Mouse (Mus musculus): ENCODE measurements around the gene Trip4. TPM values are rescaled to one million over a fixed set of nuclear protein-coding genes. Genes with fewer than 3 reads are reported as not detected.

Gene Trip4
- total RNA-seq, 2 experiments from 2014 or later: 13.4 to 13.8 TPM

DNA sequence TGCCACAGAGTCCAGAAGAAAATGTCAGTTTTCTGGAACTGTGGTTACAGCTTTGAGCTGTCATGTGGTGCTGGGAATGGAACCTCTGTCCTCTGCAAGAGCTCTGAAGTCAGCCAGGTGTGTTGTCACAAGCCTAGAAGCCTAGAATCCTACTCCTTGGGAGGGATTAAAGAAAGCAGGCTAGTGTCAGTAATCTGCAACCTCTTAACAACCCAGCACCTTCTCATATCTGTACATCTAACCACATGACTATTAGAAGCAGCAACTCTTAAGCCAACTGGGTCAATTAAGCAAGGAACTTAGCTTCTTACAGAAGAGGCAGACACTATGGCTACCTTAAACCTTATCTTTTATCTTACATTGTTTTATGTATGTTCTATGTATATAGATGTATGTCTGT, 71.7 kb downstream of the Trip4 start:
- no peak for DNase-seq (ENCODE audit: low spot score)

DNA sequence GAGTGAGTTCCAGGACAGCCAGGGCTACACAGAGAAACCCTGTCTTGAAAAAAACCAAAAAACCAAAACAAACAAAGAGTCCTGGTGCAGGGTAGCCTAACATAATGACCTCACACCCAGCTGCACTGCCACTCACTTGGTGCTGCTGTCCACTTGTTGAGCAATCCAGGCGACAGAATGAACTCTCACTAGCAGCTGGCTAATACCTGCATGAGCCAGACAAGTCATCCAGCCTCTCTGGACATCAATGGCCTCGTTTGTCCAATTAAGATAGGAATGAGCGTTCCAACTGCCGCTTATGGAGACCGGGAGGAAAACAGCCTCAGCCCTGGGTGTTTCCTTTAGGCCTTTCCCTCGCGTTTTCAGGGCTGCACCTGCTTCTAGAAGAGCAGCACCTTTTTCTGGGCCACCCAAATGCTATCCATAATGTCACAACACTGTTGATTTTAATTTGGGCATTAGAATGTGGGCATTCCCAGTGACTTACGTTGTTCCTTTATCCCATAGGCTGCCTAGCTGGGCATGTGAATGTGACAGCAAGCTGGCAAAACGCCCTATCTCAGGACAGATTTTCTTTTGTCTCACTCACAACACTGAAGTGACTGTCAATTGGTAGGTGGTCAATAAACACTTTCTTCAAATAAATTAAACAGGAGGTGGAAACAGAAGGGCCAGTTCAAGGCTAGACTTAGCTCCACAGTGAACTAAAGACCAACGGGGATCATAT, 73.8 kb downstream of the Trip4 start:
- DNase-seq (ENCODE audit: low spot score): no peak

DNA sequence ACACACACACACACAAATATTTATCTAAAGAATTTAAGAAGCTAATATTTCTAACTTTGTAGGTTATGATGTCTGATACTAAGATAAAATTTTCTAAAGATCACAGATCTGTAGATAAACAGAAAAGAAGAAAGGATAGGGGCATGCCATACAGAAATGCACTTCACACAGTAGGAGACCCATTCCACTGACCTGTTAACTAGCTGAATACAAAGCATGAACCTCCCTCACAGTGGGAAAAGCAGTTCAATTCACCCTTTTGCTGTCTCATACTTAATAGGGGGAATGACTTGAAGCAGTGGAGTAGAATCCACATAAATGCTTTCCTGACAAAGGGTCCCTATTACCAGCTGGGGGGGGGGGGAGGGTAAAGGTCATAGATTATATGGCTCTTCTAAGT, 75.0 kb downstream of the Trip4 start:
- DNase-seq (ENCODE audit: low spot score): no peak

DNA sequence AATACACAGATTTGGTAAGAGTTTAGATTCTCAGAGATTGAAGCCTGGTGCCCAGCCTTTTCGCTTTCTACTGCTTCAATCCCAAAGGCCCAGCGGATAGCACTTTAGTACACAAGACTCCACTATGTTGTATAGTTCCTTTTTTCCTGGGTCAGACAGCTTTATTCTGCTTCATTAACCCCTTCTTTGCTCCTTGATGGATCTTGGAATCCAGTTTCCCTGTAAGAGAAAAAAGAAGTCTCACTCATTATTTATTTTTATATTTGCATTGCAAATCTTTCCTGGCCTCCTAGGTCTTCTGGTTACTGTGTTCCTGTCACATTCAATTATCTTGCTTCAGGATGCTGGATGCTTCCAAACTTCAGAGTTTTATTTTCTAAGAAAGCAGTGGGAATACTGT, 75.4 kb downstream of the Trip4 start:
- DNase-seq (ENCODE audit: low spot score): no peak

DNA sequence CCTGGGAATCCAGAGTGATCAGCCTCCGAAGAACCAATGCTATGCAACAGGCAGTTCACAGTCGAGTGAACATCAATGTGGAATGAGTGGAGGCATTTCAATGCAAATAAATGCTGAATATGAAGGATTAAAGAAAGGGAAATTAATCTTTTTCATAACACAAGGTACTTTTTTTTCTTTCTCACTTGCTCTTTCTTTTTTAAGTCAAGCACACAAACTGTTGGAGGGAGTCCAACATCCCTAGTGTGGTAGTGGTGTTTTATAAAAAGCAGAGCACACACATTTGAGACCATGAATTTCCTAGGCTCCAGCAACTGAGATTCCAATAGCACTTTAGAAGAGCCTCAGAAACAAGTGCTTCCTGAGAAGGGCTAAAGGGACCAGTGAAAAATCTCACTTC, 76.6 kb downstream of the Trip4 start:
- DNase-seq (ENCODE audit: low spot score): no peak

DNA sequence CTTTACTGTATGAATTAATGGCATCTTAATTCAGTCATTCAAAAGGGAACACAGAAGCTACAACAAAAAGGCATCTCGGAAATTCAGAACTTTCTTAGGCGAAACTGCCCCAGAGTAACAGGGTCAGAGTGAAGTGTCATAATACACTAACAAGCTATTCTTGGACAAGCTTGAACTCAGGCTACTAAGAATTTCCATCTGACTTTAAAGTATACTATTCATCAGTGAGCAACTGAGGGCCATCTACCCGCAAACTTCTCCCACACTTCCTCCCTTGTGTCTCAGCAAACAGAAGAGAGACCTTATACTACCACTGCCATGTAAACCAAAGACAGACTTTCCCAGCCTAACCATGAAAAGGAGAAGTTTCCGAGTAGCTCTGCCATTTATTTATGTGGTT, 77.4 kb downstream of the Trip4 start:
- DNase-seq (ENCODE audit: low spot score): no peak

DNA sequence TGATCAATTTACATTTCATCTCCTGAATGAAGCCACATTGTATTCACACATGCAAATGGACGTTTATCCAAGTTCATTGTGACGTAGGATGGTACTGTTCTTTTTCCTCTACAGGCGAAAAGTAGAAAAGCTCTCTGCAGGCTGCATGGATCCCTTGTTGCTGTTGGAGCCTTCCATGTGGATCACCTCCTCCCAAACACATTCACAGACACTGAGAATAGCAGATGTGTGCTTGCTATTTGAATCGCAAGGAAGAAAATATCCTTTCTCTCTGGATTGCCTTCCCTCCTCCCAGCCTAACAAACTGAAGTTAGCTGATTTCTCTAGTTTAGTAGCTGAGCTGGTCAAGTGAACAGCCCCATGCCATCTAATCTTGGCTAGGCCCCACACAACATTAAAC, 78.3 kb downstream of the Trip4 start:
- DNase-seq (ENCODE audit: low spot score): no peak

DNA sequence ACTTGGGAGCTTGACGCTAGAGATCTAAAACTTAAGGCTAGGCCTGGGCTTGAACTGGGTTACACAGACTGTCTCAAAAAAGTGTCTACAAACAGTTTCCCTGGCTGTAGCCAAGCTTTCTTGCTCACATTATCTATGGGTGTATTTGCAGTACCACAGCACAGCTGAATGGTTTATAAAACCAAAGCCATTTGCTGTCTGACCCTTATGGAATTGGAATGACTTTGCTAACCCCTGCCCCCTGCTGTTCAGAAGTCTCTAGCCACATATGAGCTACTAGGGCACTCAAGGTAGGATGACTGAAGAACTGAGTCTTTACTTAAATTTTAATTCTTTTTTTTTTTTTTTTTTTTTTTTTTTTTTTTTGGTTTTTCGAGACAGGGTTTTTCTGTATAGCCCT, 79.2 kb downstream of the Trip4 start:
- peak; percentile 64 for DNase-seq (ENCODE audit: low spot score)

DNA sequence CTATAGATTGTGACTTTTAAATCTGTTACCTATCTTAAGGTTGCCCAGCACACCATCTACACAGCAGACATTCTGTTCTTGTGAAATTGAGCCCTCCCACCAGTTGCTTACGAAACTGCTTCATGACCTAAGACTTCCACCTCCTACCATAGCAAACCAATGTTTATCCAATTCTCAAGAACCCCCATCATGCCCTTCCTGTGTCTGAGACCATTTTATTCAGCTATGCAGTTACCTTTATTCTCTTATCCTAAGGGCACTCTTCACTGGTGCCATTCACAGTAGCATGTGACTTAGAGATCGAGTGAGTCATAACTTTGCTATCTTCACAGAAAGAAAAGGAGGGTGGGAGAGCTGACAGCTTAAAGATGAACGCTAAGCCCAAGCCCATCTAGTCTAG, 80.1 kb downstream of the Trip4 start:
- DNase-seq (ENCODE audit: low spot score): no peak

DNA sequence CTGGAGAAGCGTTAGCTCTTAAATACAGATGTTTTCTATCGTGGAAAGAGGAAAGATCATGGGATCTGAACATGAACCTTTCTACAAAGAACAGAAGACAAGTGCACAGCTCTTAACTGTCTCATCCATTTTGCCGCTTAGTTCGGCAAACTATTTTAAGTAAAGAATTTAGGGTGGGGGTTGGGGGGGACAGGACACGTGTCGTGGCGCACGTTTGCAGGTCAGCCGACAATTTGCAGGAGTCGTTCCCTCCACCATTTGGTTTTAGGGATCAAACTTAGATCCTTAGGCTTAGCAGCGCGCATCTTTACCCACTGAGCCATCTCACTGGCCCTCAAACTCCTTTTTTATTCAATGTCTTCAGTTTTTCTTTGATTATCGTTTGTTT, 80.6 kb downstream of the Trip4 start:
- DNase-seq (ENCODE audit: low spot score): no peak

DNA sequence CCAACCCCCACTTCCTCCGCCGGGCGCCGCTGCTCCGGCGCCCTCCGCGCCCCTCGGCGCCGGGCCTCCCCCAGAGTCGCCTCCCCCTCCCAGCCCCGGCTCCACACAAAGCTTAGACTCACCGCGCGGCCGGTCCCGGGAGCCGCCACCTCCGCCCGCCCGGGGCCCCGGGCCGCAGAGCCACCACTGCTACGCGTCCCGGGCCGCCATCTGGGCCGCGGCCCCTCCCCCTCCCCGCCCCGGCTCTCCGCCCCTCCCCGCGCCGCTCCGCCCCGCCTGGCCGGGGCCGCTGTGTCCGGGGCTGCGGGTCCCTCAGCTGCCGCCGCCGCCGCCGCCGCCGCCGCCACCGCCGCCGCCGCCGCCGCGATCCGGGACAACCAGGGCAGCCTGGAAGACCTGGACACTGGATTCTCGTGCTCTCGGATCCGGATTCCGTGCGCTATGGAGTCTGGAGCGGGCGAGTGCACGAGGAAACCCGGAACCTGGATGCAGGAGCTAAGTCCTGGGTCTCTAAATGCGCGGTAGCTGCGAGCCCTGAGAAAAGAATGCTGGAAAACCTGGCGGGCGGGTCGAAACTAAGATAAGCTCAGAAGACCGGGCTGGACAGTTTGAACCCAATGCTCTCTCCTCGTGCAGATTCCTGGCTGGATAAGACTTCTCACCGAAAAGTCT, 81.1 kb downstream of the Trip4 start, which contains the start of gene Zfp609:
Gene Zfp609 (minus strand): TSS at position 221 of the 672 bp plus-strand sequence.
- DNase-seq (ENCODE audit: low spot score): peak; percentile 96

DNA sequence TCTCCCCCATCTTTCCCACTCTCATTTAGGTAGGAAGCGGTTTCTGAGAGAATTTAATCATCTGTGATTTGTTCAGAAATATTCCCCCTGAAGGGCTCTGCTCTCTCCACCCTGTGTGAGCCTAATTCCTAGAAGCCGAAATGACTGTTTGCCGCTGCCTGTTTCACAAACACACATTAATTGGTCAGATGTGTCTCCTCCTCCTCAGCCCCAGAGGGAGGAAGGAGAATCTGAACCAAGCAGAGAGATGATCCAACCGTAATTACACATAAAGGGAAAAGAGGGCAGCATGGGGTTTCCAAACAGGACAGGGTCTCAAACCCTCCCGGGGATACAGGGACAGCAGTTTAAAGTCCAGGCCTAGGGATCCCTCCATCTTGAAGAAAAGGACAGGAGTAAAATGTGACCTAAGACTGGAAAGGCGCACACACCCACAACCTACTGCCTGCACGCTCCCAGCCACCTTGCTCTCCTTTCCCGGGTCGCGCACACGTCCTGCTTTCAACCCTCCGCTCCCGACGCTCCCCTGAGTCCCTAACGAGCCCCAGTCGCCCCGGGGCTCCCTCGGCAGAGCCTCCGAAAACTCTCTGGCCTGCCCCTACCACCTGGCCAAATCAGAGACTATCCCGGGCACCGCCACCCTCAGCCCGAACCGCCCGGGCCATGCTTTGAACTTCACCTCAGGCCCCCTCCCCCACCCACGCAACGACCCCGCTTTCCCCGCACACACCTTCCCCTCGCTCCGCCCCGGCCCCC, 81.8 kb downstream of the Trip4 start:
- peak; percentile 25 for DNase-seq (ENCODE audit: low spot score)

DNA sequence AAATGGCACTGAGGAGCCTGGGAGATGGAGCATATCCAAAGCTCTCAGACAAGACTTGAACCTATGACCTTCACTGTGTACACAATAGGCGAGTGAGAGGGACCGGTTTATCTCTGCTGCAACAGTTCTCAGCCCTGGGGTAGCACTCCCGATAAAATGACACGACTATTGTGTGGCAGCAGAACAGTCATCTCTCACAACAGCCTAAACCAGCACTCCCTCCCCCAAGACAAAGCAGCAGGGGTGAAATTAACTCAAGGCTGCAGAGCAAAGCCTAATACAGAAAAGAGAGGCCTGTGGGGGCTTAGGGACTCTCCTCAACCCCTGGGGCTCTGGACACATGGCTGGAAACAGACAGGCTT, 82.4 kb downstream of the Trip4 start:
- DNase-seq (ENCODE audit: low spot score): no peak

DNA sequence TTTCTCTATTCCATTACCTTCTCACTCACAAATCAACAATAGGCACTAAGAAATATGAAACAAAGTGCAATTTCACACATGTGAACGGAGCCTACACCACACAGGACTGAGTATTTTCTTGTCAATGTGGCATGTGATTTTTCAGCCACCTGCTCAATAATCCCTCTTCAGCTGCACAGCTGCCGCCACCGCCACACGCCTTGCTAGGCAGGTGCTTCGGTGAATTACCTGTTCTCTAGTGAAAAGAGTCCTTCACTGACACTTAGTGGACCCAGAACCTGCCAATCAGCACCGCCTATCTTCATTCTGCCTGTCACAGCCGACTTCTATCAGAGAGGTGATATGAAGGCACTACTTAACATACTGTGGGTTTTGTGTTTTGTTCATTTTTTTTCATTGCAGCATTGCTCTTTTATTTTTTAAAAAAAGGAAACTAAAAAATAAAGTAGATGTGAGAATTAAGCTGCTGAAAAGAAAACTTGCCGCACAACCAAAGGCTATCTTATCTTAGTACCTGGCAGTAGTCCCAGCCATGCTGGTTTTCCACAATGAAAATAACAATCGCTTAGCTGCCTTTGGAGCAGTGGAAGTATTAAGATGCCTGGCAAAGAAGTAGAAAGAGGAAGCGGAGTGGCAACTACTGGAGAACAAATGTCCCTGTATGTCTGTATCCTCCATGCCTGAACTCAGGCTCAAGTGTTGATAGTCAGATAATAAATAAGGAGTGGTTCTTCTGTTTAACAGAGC, 84.7 kb downstream of the Trip4 start:
- no peak for DNase-seq (ENCODE audit: low spot score)

DNA sequence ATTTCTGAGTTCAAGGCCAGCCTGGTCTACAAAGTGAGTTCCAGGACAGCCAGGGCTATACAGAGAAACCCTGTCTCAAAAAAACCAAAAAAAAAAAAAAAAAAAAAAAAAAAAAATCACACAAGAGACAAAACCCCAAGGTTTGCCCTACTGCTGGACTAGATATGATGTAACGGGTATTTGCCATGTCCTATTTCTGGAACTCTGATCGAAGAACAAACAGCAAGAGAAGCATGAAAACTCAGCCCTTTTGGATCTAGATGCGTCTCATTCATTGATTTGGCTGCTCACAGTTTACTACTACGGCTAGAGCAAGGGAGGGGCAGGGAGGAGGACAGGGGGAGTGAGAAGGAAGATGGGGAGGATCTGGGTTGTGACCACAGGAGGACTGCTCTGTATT, 86.6 kb downstream of the Trip4 start:
- no peak for DNase-seq (ENCODE audit: low spot score)

DNA sequence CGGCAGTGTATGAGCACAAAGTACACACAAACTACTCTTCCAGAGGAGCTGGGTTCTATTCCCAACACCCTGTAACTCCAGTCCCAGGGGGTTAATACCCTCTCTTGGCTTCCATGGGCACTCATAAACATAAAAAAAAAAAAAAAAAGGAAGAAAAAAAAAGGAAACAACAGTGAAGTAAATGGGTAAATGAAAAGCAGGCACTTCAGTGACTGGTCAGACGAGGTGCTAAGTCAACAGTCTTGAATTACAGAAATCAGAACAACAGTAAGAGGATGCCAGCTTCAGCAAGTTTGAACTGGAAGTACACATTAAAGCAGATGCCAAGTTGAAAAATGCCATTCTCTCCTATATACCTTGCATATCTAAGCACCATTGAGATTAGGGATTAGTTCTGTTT, 88.3 kb downstream of the Trip4 start:
- DNase-seq (ENCODE audit: low spot score): no peak

DNA sequence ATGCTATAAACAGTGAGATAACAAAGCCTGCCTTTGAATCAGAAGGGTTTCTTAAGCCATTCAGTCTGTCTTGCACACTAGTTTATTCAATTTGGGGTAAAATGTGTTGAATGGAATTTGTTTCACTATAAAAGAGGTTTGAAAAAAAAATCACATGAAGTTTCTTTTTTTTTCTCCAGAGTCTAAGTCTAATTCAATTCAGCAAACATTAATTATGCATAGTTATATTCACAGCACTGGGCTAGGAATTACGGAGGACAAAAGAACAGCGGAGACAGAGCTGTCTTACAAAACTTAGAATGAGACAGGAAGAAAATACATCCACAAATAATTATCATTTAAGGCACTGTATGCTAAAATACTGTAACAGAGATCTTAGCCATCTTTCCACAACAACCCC, 90.2 kb downstream of the Trip4 start:
- DNase-seq (ENCODE audit: low spot score): no peak

DNA sequence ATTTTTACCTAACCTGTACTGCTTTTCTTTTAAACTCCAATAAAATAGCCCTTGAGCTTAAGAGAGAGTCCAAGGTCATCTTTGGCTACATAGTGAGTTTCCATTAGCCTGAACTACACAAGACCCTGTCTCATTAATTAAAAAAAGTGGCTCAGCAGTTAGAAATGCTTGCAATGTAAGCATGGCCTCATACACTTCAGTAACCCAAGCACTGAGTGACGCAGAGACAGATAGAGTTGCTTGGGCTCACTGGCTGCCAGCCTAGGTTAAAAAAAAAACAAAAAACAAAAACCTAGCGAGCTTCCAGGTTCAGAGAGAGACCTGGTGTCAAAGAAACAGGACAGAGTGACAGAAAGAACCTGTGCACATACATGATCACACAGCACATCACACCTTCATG, 95.8 kb downstream of the Trip4 start:
- DNase-seq (ENCODE audit: low spot score): peak; percentile 51

DNA sequence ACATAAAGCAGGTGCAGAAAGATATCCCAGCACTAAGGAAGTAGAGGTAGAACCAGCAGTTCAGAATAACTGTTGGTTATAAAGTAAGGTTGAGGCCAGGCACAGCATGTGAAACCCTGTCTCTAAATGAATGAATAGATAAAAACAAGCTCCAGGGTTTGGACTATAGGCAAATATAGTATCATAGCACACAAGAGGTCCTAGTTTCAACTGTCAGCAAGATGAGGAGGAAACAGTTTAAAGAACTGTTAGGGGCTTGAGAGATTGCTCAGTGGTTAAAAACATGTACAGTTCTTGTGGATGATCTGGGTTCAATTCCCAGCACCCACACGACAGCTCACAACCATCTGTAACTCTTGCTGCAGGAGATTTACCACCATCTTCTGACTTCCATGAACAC, 96.8 kb downstream of the Trip4 start:
- no peak for DNase-seq (ENCODE audit: low spot score)

DNA sequence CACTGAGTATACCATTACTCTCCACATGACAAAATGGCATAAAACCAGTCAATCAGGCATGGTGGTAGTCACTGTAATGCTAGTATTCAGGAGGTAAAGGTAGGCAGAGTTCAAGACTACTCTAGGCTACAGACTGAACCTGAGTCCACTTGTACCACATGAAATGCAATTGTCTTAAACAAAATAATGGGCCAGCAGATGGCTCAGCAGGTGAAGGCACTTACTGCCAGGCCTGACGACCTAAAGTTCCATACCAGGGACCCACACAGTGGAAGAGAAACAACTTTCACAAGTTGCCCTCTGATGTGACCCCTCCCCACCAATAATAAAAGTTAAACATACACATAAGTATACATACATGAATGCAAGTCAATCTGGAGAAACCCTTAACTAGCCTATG, 100.8 kb downstream of the Trip4 start:
- DNase-seq (ENCODE audit: low spot score): no peak

DNA sequence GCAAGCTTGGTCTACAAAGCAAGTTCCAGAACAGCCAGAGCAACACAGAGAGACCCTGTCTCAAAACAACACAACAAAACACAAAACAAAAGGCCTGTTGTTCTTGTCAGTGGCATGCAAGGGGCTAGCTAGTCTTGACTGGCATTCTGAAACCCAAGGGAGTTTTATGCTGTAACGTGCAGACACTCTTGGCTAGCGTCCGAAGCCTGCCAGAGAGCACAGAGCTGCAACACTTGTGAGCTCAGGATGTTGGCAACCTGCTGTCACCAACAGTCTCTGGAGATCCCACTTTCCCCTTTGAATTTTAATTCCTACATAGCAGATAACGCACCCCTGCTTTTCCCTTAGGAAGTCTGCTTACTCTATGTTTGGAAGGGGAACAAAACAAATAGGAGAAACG, 101.3 kb downstream of the Trip4 start:
- DNase-seq (ENCODE audit: low spot score): no peak

DNA sequence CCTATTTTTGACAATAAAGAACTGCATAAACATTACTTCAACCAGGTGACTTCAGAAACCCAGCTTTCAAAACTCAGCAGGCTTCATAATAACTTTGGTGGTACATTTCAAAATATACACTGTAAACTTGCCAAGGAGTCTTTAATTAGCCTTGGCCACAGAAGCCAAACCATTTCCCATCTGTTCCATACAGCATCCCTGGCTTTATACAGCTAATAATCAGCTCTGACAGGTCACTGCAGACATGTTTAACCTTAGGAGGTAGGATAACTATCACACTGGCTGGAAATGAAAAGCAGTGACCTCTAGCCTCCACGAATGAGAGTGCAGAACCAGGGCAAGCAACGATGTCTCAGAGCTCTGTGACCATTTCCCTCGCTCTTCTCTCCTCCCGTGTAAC, 108.8 kb downstream of the Trip4 start:
- DNase-seq (ENCODE audit: low spot score): no peak
